Mouse (Mus musculus) heart, embryonic 16.5 days (tissue): Measurements from ENCODE around the gene A2ml1. TPM values are rescaled to one million over a fixed set of nuclear protein-coding genes. Genes with fewer than 3 reads are reported as not detected.
A peak's percentile ranks its signal among the peaks of the same experiment; 100 is the strongest.

Experiments used
- ATAC-seq: fragments of 200-750 bp; cut with Nextera tagmentation; replicated peaks from 2 replicates; pipeline ENCODE4 v1.8.0; 2017; ENCODE audit warnings: moderate number of reproducible peaks; ENCODE audit not compliant: insufficient read depth, low FRiP score; ENCODE audit errors: extremely low read depth
- H3K27ac ChIP-seq: fragments of 300-500 bp; sonication (generic); 2 replicates; pipeline ENCODE4 v1.5.1; 2014; ENCODE audit warnings: mild to moderate bottlenecking, low read length, control low read depth, moderate library complexity
- H3K27me3 ChIP-seq: fragments of 300-500 bp; sonication (generic); 2 replicates; pipeline ENCODE4 v1.6.1; 2014; ENCODE audit warnings: low read length, mixed read lengths; ENCODE audit not compliant: control insufficient read depth, insufficient read depth
- H3K36me3 ChIP-seq: fragments of 300-500 bp; sonication (generic); 2 replicates; pipeline ENCODE4 v1.6.1; 2014; ENCODE audit not compliant: control insufficient read depth, insufficient read depth
- H3K4me1 ChIP-seq: fragments of 300-500 bp; sonication (generic); 2 replicates; pipeline ENCODE4 v1.6.1; 2014; ENCODE audit warnings: low read length, mixed read lengths; ENCODE audit not compliant: control insufficient read depth, insufficient read depth
- H3K4me2 ChIP-seq: fragments of 300-500 bp; sonication (generic); 2 replicates; pipeline ENCODE4 v1.6.1; 2014; ENCODE audit warnings: low read depth, mild to moderate bottlenecking, control low read depth, low read length
- H3K4me3 ChIP-seq: fragments of 300-500 bp; sonication (generic); 2 replicates; pipeline ENCODE4 v1.5.1; 2014; ENCODE audit warnings: mild to moderate bottlenecking, control low read depth, low read length
- H3K9ac ChIP-seq: fragments of 300-500 bp; sonication (generic); 2 replicates; pipeline ENCODE4 v1.6.1; 2014; ENCODE audit warnings: low read length, control low read depth
- H3K9me3 ChIP-seq: fragments of 300-500 bp; sonication (generic); replicated peaks from 2 replicates; pipeline ENCODE4 v1.6.1; 2016; ENCODE audit warnings: low read length; ENCODE audit not compliant: control insufficient read depth
- WGBS: fragments of 180-500 bp; shearing (Covaris S2); extraction: QIAGEN DNeasy Blood & Tissue Kit; methylation state at CpG from one replicate; pipeline ENCODE4 v1.1.7; 2014; 5-methylcytosine and 5-hydroxymethylcytosine counted together
- polyA plus RNA-seq: library from polyadenylated mRNA; unstranded; fragments of >200 nt; fragmentation: Nextera tagmentation; extraction: Ambion mirVana; gene quantifications from 2 replicates; pipeline ENCODE4 v1.2.1, GENCODE M21; 2015

A2ml1 gene
- polyA plus RNA-seq, 1 experiment from 2014 or later, result 2.0 TPM

- no peak overlapping the region for H3K27ac ChIP-seq
- WGBS, result 65% methylated on average over 1 of the region's 1 CpGs
- H3K4me1 ChIP-seq, result peaks cover 7% of the 10 kb centered on the region
- no peak overlapping the region for H3K9ac ChIP-seq
- ATAC-seq, result no peak
- H3K36me3 ChIP-seq, result no peaks in the 10 kb centered on the region
- H3K27me3 ChIP-seq, result no peaks in the 10 kb centered on the region
- H3K9me3 ChIP-seq, result no peaks in the 10 kb centered on the region
- no peak overlapping the region for H3K4me3 ChIP-seq
- H3K4me2 ChIP-seq, result no peak overlapping the region
Observed at GRCm38 (mm10) chr6:128495346-128495745, 86.1 kb downstream of the A2ml1 start.

DNA sequence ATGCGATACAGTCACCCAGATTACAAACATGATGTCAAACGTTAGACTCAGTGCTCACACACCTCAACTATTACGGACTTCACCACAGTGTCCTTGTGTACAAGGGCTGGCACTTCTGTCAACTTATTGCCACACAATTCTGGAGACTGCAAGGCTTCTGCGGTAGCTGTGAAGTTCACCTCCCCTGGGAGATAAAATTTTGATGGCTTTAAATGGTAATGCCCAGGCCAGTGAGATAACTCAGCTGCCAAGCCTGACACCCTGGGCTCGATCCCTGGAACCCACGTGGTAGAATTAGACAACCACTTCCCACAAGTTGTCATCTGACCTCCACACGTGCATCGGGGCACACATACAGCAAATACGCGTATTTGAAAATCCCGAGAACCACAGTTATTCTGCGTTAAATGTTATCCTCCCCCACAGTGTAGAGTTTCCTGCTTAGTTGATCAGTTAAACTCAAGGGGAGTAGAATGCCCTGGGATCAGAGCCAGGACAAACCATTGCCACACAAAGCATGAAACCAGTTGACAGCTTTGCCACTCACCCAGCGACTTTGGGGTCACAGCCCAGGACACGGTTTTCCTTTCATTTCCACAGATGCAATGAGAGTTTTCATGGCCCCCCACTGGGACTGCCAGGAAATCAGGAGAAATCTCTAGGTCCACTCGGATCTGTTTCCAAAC, 86.6 kb downstream of the A2ml1 start:
- no peak overlapping the region for H3K4me2 ChIP-seq
- H3K4me1 ChIP-seq, result peaks cover 7% of the 10 kb centered on the region
- no peaks in the 10 kb centered on the region for H3K27me3 ChIP-seq
- ATAC-seq, result 0 out of 2 replicates have a peak, but pooled peaks have one; percentile 23
- no peak overlapping the region for H3K27ac ChIP-seq
- no peak overlapping the region for H3K4me3 ChIP-seq
- no peaks in the 10 kb centered on the region for H3K36me3 ChIP-seq
- 41% methylated on average over 15 of the region's 15 CpGs for WGBS
- no peak overlapping the region for H3K9ac ChIP-seq
- H3K9me3 ChIP-seq, result no peaks in the 10 kb centered on the region

- no peaks in the 10 kb centered on the region for H3K9me3 ChIP-seq
- no peaks in the 10 kb centered on the region for H3K27me3 ChIP-seq
- H3K9ac ChIP-seq, result no peak overlapping the region
- peaks cover 7% of the 10 kb centered on the region for H3K4me1 ChIP-seq
- 81% methylated on average over 4 of the region's 4 CpGs for WGBS
- H3K27ac ChIP-seq, result no peak overlapping the region
- H3K4me2 ChIP-seq, result no peak overlapping the region
- H3K4me3 ChIP-seq, result no peak overlapping the region
- H3K36me3 ChIP-seq, result no peaks in the 10 kb centered on the region
- no peak for ATAC-seq
Observed at GRCm38 (mm10) chr6:128491916-128492315, 89.5 kb downstream of the A2ml1 start.

GRCm38 (mm10) chr6:128490141-128490540, 91.3 kb downstream of the A2ml1 start:
- 89% methylated on average over 10 of the region's 10 CpGs for WGBS
- no peaks in the 10 kb centered on the region for H3K27me3 ChIP-seq
- no peaks in the 10 kb centered on the region for H3K36me3 ChIP-seq
- H3K4me3 ChIP-seq, result no peak overlapping the region
- ATAC-seq, result no peak
- no peaks in the 10 kb centered on the region for H3K9me3 ChIP-seq
- H3K4me1 ChIP-seq, result peaks cover 6% of the 10 kb centered on the region
- H3K9ac ChIP-seq, result no peak overlapping the region
- no peak overlapping the region for H3K27ac ChIP-seq
- H3K4me2 ChIP-seq, result no peak overlapping the region

Other genes with a start within 250 kb of the A2ml1 start
- 11.0 and 11.1 TPM in 2 replicates for gene Tulp3, start 225.8 kb downstream of the A2ml1 start, polyA plus RNA-seq
- gene Rhno1, start 218.7 kb downstream of the A2ml1 start, polyA plus RNA-seq, result 79.2 and 82.5 TPM in 2 replicates
- 26.3 and 26.4 TPM in 2 replicates for gene Foxm1, start 218.6 kb downstream of the A2ml1 start, polyA plus RNA-seq
- 0.14 and 0.22 TPM in 2 replicates for gene Tex52, start 206.2 kb downstream of the A2ml1 start, polyA plus RNA-seq
- gene Gm44596, start 206.1 kb downstream of the A2ml1 start, polyA plus RNA-seq, result not detected in 2 replicates
- 3.4 and 4.1 TPM in 2 replicates for gene Nrip2, start 182.3 kb downstream of the A2ml1 start, polyA plus RNA-seq
- gene Itfg2, start 156.7 kb downstream of the A2ml1 start, polyA plus RNA-seq, result 28.4 and 35.6 TPM in 2 replicates
- 281 and 301 TPM in 2 replicates for gene Fkbp4, start 142.9 kb downstream of the A2ml1 start, polyA plus RNA-seq
- 0.63 and 1.2 TPM in 2 replicates for gene Pzp, start 54.9 kb downstream of the A2ml1 start, polyA plus RNA-seq
- 0.17 TPM in 1 of 2 replicates, not detected in the other for gene Klrb1a, start 41.9 kb upstream of the A2ml1 start, polyA plus RNA-seq
- gene Clec2h, start 80.8 kb upstream of the A2ml1 start, polyA plus RNA-seq, result 1.4 TPM in 1 of 2 replicates, not detected in the other
- not detected in 2 replicates for gene Klrb1, start 141.5 kb upstream of the A2ml1 start, polyA plus RNA-seq
- 0.16 and 0.39 TPM in 2 replicates for gene Klrb1c, start 207.6 kb upstream of the A2ml1 start, polyA plus RNA-seq
- gene Gm44511, start 244.7 kb upstream of the A2ml1 start, polyA plus RNA-seq, result 0.26 TPM in 1 of 2 replicates, not detected in the other
- 0.17 and 0.49 TPM in 2 replicates for gene Klrb1b, start 244.7 kb upstream of the A2ml1 start, polyA plus RNA-seq